Mouse (Mus musculus): ENCODE measurements around the gene Opcml.

DNA sequence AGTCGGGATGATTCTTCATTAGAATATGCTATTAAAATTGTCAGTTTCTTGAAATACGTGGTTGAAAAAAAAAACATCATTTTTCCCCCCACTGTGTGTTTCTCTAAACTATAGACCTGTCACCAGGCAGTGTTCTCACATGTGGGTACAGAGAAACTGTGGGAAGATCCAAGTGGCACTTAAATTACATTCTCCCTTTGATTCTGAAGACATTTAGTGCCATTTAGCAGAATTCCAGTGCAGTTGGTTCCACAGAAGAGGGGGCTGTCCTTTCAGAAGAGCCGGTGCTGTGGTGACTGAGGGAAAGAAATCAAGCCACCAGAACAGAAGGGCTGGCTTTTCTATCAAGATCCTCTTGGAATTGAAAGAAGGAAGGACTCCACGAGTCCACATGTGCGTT, 181.7 kb downstream of the Opcml start:
- TF ChIP-seq CTCF (IDR thresholded peaks at IDR 0.05; ENCODE audit: borderline replicate concordance, insufficient read depth, low read length): no peak
- no peak for TF ChIP-seq POLR2A (IDR thresholded peaks at IDR 0.05; ENCODE audit: low read depth, low read length)

Measured in embryonic fibroblast, embryonic 13.5 days (primary cell).